Mouse (Mus musculus): ENCODE measurements around the gene Krt19. TPM values are rescaled to one million over a fixed set of nuclear protein-coding genes. Genes with fewer than 3 reads are reported as not detected.

The Krt19 gene
- 1.4 and 4.5 TPM in 2 replicates for polyA plus RNA-seq (2012; rRNA removed)

DNA sequence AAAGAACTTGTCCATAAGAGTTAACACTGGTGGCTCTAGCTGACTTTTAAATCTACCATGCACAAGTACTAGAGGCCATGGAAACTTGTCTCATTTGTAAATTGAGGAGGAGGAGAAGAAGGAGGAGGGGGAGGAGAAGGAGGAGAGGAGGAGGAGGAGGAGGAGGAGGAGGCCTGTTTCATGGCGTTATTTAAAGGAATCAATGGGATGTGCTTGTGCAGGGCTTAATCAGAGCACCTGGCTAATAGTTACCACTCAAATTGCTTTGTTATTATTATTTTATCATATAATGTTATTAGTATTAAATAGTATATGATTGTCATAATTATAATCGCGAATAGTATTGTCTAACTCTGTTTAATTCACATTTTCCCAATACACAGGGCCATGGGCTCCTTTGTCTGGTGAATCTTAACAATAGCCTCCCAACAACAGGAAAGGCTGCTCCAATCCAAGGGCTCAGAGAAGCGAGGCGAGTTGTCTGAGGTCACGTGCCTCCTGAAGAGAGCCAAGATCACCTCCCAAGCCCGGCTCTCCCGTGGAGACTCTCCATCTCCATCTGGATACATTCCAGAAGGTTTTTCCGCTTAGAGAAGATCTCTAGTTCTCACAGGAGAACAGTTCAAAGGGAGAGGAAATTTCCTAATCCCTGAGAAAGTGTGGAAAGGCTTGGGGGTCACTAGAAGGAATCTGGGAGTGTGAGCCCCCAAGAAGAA, at the start of gene Krt19:
Gene Krt19, minus strand, starts transcription at position 51 of the 716 bp plus-strand sequence.

DNA sequence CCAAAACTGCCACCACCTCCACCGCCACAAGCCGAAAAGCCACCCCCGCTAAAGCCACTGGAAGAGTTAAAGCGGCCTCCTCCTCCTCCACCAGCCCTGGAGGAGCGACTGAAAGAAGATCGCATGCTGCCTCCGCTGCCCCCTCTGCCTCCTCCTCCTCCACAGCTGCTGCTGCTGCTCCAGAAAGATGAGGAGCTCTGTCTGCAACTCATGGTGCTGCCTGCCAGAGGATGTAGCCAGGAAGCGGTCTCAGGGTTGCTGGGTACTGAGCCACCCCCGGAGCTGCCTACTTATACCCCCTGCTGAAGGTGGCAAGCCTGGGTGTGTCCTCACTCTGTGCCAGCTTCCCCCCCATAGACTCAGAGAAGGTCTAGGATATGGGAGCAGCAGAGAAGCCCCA, 44.5 kb upstream of the Krt19 start, which contains the start of gene Krt9:
Gene Krt9, minus strand, starts transcription at position 255 of the 400 bp plus-strand sequence.

DNA sequence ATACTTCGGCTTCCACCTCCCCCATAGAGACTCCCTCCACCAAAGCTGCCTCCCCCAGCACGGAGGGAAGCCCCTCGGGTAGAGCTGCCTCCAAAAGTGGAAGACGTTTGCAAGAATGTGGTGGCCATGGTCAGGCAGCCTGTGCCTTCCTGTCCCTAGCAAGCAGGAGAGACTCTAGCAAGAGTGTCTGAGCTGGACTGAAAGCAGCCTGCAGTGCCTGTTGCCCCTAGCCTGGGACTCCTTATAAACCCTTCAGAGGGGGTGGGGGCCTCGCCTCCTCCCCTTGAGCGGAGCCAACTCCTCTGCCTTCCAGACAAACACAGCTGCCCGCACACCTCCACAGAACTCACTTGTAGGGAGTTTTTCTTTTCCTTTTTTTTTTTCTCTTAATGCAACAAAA, 12.7 kb downstream of the Krt19 start, which contains the start of gene Krt15:
Gene Krt15, minus strand, starts transcription at position 198 of the 400 bp plus-strand sequence.

DNA sequence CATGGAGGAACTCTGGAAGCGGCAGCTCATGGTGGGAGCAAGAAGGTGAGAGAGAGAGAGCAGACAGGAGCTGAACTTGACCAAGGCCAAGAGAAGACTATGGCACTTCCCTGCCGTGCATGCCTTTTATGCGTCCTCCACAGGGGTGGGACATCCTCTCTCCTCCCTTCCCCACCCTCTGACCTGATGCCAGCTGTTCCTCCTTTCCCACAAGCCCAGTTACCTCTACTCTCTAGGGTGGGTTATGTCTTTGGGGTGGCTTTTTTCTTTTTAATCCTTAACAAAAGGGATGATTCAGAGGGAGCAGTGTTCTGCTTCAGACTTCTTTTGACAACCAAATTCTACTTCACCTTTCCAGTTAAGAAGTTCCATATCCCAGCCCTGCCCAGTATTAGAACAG, 27.0 kb downstream of the Krt19 start, which contains the start of gene Krt13:
Gene Krt13, minus strand, starts transcription at position 101 of the 400 bp plus-strand sequence.

DNA sequence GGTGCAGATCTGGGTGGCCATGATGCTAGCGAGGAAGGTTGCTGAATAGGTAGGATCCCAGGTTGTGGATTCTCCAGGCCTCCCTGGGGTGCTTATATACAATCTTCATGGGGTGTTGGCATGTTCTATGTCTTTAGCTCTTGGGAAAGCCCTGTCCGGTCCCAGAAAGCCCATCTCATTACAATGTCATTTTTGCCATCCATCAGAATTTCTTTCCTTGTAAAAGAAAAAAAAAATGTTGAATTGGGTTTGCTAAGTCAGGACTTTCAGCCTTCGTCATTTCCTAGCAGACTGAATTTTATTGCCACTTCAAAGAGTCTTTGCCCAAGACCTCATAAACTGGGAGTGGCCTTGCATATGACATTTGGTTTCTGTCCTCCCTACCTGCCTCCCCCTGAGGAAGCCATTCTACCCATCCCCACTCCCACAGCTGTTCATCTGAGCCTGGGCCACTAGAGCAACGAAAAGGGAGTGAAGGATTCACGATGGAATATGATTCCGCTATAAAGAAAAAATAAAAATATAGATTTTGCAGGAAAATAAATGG, 42.8 kb downstream of the Krt19 start, which contains the start of gene Krt36:
Gene Krt36, minus strand, starts transcription at position 51 of the 547 bp plus-strand sequence.

DNA sequence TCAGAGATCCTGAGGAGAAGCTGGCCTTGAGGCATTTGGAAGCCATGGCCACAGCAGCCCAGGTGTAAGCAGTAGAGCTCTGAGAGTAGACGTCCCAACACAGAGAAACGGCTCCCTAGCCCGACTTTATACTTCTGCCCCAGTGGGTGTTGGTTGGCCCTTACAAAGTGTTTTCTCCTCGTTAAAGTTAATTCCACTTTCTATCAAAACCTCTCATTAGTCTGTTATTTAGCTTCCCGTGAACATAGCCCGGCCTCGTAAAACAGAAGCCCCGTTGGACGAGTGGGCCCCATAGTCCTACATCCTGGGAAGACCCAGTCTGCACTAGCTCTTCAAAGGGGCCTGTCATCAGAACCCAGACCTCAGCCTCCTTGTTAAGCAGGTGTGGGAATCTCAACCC, 52.3 kb downstream of the Krt19 start, which contains the start of gene Krt35:
Gene Krt35, minus strand, starts transcription at position 101 of the 400 bp plus-strand sequence.

Other genes with a start within 250 kb of the Krt19 start
- gene Krtap31-1, start 240.7 kb downstream of the Krt19 start, polyA plus RNA-seq (2012; rRNA removed), result not detected in 2 replicates
- gene Gm11565, start 233.9 kb downstream of the Krt19 start, polyA plus RNA-seq (2012; rRNA removed), result not detected in 2 replicates
- not detected in 2 replicates for gene Krtap31-2, start 212.4 kb downstream of the Krt19 start, polyA plus RNA-seq (2012; rRNA removed)
- gene Krtap9-5, start 200.2 kb downstream of the Krt19 start, polyA plus RNA-seq (2012; rRNA removed), result not detected in 2 replicates
- not detected in 2 replicates for gene Krtap29-1, start 169.6 kb downstream of the Krt19 start, polyA plus RNA-seq (2012; rRNA removed)
- gene Krtap16-1, start 162.1 kb downstream of the Krt19 start, polyA plus RNA-seq (2012; rRNA removed), result not detected in 2 replicates
- not detected in 2 replicates for gene Krtap17-1, start 154.7 kb downstream of the Krt19 start, polyA plus RNA-seq (2012; rRNA removed)
- gene Krt33a, start 132.5 kb downstream of the Krt19 start, polyA plus RNA-seq (2012; rRNA removed), result not detected in 2 replicates
- not detected in 2 replicates for gene Krt33b, start 118.8 kb downstream of the Krt19 start, polyA plus RNA-seq (2012; rRNA removed)
- gene Krt34, start 107.1 kb downstream of the Krt19 start, polyA plus RNA-seq (2012; rRNA removed), result not detected in 2 replicates
- gene Krt31, start 98.1 kb downstream of the Krt19 start, polyA plus RNA-seq (2012; rRNA removed), result not detected in 2 replicates
- not detected in 2 replicates for gene Krt32, start 60.4 kb downstream of the Krt19 start, polyA plus RNA-seq (2012; rRNA removed)
- not detected in 2 replicates for gene Krt35, start 52.4 kb downstream of the Krt19 start, polyA plus RNA-seq (2012; rRNA removed)
- gene Krt36, start 43.0 kb downstream of the Krt19 start, polyA plus RNA-seq (2012; rRNA removed), result not detected in 2 replicates
- 0.03 TPM in 1 of 2 replicates, not detected in the other for gene Krt13, start 27.1 kb downstream of the Krt19 start, polyA plus RNA-seq (2012; rRNA removed)
- gene Krt15, start 12.7 kb downstream of the Krt19 start, polyA plus RNA-seq (2012; rRNA removed), result 0.07 and 0.50 TPM in 2 replicates
- gene Krt9, start 44.6 kb upstream of the Krt19 start, polyA plus RNA-seq (2012; rRNA removed), result not detected in 2 replicates
- 0.17 and 0.45 TPM in 2 replicates for gene Krt14, start 58.9 kb upstream of the Krt19 start, polyA plus RNA-seq (2012; rRNA removed)
- gene Krt16, start 100.2 kb upstream of the Krt19 start, polyA plus RNA-seq (2012; rRNA removed), result not detected in 2 replicates
- 0.05 and 0.21 TPM in 2 replicates for gene Krt17, start 112.4 kb upstream of the Krt19 start, polyA plus RNA-seq (2012; rRNA removed)
- gene Krt42, start 121.2 kb upstream of the Krt19 start, polyA plus RNA-seq (2012; rRNA removed), result not detected in 2 replicates
- 227 and 233 TPM in 2 replicates for gene Eif1, start 171.2 kb upstream of the Krt19 start, polyA plus RNA-seq (2012; rRNA removed)
- gene Gast, start 185.7 kb upstream of the Krt19 start, polyA plus RNA-seq (2012; rRNA removed), result not detected in 2 replicates
- gene Hap1, start 207.5 kb upstream of the Krt19 start, polyA plus RNA-seq (2012; rRNA removed), result 0.32 and 0.38 TPM in 2 replicates
- gene Jup, start 249.1 kb upstream of the Krt19 start, polyA plus RNA-seq (2012; rRNA removed), result 7.5 and 8.3 TPM in 2 replicates